Mouse (Mus musculus) liver, embryonic 11.5 days (tissue): ENCODE measurements at regions not wholly inside any gene's neighbourhood (a gene's known extent, or its start where the extent isn't known, plus 50 kb on each side); places are given as distances from the start of the nearest gene placed in this dataset.
"Not testable (repeated sequence)": the region's sequence is repeated elsewhere in the genome, so short reads cannot be mapped to it uniquely, and the experiment has no call there.

Experiments
- ATAC-seq: fragments of 200-750 bp; cut with Nextera tagmentation; replicated peaks from 2 replicates; pipeline ENCODE4 v1.8.0; 2017; ENCODE audit warnings: moderate number of reproducible peaks, mild to moderate bottlenecking, moderate TSS enrichment, moderate library complexity; ENCODE audit not compliant: low FRiP score
- DNase-seq: peaks from one replicate; pipeline ENCODE4 v3.0.0-alpha.2; 2017; ENCODE audit warnings: low spot score
- H3K27ac ChIP-seq: fragments of 300-500 bp; sonication (generic); 2 replicates; pipeline ENCODE4 v1.5.1; 2014; ENCODE audit warnings: mild to moderate bottlenecking, low read depth, low read length, control low read depth
- H3K27me3 ChIP-seq: fragments of 300-500 bp; sonication (generic); replicated peaks from 2 replicates; pipeline ENCODE4 v1.6.1; 2014; ENCODE audit warnings: low read length, mixed read lengths; ENCODE audit not compliant: control insufficient read depth, insufficient read depth
- H3K36me3 ChIP-seq: fragments of 300-500 bp; sonication (generic); 2 replicates; pipeline ENCODE4 v1.6.1; 2014; ENCODE audit warnings: mild to moderate bottlenecking, low read length, moderate library complexity, mixed read lengths; ENCODE audit not compliant: control insufficient read depth, insufficient read depth
- H3K4me1 ChIP-seq: fragments of 300-500 bp; sonication (generic); replicated peaks from 2 replicates; pipeline ENCODE4 v1.6.1; 2014; ENCODE audit warnings: low read length, mixed read lengths; ENCODE audit not compliant: control insufficient read depth, insufficient read depth
- H3K4me2 ChIP-seq: fragments of 300-500 bp; sonication (generic); 2 replicates; pipeline ENCODE4 v1.6.1; 2014; ENCODE audit warnings: mild to moderate bottlenecking, control low read depth, moderate library complexity
- H3K4me3 ChIP-seq: fragments of 300-500 bp; sonication (generic); 2 replicates; pipeline ENCODE4 v1.5.1; 2014; ENCODE audit warnings: low read depth, low read length, control low read depth
- H3K9ac ChIP-seq: fragments of 300-500 bp; sonication (generic); 2 replicates; pipeline ENCODE4 v1.6.1; 2014; ENCODE audit warnings: low read depth, low read length, control low read depth
- H3K9me3 ChIP-seq: fragments of 300-500 bp; sonication (generic); 2 replicates; pipeline ENCODE4 v1.6.1; 2016; ENCODE audit warnings: low read length, inconsistent platforms, mixed read lengths; ENCODE audit not compliant: control insufficient read depth
- WGBS: fragments of 180-500 bp; shearing (Covaris S2); extraction: QIAGEN DNeasy Blood & Tissue Kit; methylation state at CpG from one replicate; pipeline ENCODE4 v1.1.7; 2014; 5-methylcytosine and 5-hydroxymethylcytosine counted together

DNA sequence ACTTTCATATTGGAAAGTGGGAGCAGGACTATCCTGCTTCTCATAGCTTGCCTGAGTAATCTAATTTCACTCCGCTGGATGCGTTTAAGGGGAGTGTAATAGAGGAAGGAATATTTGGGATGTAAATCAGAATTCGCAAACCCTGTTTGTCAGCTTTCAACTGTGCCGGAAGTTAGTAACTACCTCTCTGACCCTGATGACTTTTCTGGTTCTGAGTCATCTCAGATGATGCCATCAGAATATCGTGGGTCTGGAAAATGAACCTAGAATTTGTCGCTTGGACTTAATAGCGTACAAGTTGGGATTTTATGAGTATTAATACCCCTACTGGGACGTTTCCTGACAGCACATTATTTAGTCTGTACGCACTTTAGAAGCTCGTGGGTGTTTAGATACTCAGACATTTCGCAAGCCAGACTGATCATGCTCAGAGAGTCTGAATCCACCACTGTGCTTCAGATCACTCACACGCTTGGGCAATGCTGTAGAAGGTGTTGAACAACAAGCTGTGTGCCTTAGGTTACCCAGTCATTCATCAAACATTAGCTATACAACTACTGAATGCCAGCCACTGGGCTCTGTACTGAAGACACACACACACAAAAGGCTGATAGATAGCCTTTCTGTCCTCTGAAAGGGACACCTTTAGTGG is 131.1 kb downstream of the Phlda1 start:
- Histone ChIP-seq H3K9ac (no peak overlapping the region), H3K27ac (no peak overlapping the region), H3K9me3 (no peaks in the 10 kb centered on the region), H3K36me3 (no peaks in the 10 kb centered on the region), H3K4me2 (no peak overlapping the region), H3K27me3 (no peaks in the 10 kb centered on the region), H3K4me1 (no peaks in the 10 kb centered on the region), H3K4me3 (no peak overlapping the region)
- ATAC-seq (no peak), DNase-seq (no peak)
- 84% methylated on average over 12 of the region's 12 CpGs for WGBS

DNA sequence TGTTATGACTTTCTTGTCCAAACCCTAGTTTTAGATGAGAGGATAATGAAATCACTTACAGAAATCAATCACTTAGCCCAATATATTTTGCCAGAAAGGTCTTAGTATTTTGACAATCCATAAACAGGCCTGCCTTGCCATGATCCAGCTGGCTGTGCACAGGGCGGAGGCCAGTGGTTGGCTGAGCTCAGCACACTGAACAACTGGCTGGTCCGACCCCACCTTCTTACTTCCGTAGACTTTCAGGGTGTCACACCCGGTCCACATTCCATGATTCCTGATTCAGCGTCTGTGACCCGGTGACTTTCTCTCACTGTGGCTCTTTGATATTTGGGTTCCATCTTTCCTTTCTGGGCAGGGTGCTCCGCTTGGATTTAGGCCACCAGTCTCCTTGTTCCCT is 133.8 kb downstream of the Phlda1 start:
- no peaks in the 10 kb centered on the region for H3K36me3 ChIP-seq
- no peak for ATAC-seq
- no peak overlapping the region for H3K4me2 ChIP-seq
- 86% methylated on average over 7 of the region's 7 CpGs for WGBS
- no peak overlapping the region for H3K9ac ChIP-seq
- no peaks in the 10 kb centered on the region for H3K27me3 ChIP-seq
- no peak overlapping the region for H3K4me3 ChIP-seq
- no peak for DNase-seq
- H3K4me1 ChIP-seq = no peaks in the 10 kb centered on the region
- H3K9me3 ChIP-seq = no peaks in the 10 kb centered on the region
- no peak overlapping the region for H3K27ac ChIP-seq

GRCm38 (mm10) chr10:111642683-111643082 is 136.6 kb downstream of the Phlda1 start:
- ATAC-seq (no peak), DNase-seq (no peak)
- Histone ChIP-seq H3K36me3 (no peaks in the 10 kb centered on the region), H3K9ac (no peak overlapping the region), H3K4me2 (no peak overlapping the region), H3K27ac (no peak overlapping the region), H3K27me3 (no peaks in the 10 kb centered on the region), H3K9me3 (no peaks in the 10 kb centered on the region), H3K4me3 (no peak overlapping the region), H3K4me1 (no peaks in the 10 kb centered on the region)
- 71% methylated on average over 2 of the region's 2 CpGs for WGBS

DNA sequence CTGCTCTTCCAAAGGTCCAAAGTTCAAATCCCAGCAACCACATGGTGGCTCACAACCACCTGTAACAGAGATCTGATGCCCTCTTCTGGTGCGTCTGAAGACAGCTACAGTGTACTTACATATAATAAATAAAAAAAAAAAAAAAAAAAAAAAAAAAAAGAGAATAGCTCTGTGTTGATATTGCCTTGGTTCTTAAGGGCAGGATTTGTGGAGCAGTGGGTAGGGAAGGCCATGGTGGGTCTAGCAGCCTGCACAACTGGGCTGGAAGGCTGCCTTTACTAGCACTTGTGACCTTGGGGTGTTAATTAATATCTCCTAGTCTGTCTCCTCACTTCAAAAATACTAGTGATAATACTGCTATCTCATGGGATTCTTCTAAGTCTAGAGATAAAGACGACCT is 147.7 kb downstream of the Phlda1 start:
- not testable (repeated sequence) for H3K9me3 ChIP-seq, H3K4me1 ChIP-seq, H3K27me3 ChIP-seq, DNase-seq, H3K36me3 ChIP-seq, H3K4me3 ChIP-seq, H3K9ac ChIP-seq, ATAC-seq, H3K27ac ChIP-seq, H3K4me2 ChIP-seq
- 53% methylated on average over 1 of the region's 2 CpGs for WGBS

GRCm38 (mm10) chr10:111654364-111655226 is 148.5 kb downstream of the Phlda1 start:
- no peak for ATAC-seq
- WGBS = 77% methylated on average over 22 of the region's 22 CpGs

GRCm38 (mm10) chr10:111658828-111659227 is 152.7 kb downstream of the Phlda1 start:
- no peaks in the 10 kb centered on the region for H3K4me1 ChIP-seq
- DNase-seq = no peak
- H3K9ac ChIP-seq = no peak overlapping the region
- no peaks in the 10 kb centered on the region for H3K36me3 ChIP-seq
- 69% methylated on average over 9 of the region's 9 CpGs for WGBS
- no peaks in the 10 kb centered on the region for H3K9me3 ChIP-seq
- H3K27ac ChIP-seq = no peak overlapping the region
- no peak for ATAC-seq
- H3K27me3 ChIP-seq = no peaks in the 10 kb centered on the region
- no peak overlapping the region for H3K4me2 ChIP-seq
- H3K4me3 ChIP-seq = no peak overlapping the region

More at GRCm38 (mm10) chr10:111654364-111655226, 148.5 kb downstream of the Phlda1 start:
- Histone ChIP-seq H3K27me3 (no peaks in the 10 kb centered on the region), H3K4me1 (no peaks in the 10 kb centered on the region), H3K4me3 (no peak overlapping the region), H3K4me2 (no peak overlapping the region), H3K9ac (no peak overlapping the region), H3K27ac (no peak overlapping the region), H3K36me3 (no peaks in the 10 kb centered on the region), H3K9me3 (no peaks in the 10 kb centered on the region)
- DNase-seq = no peak

DNA sequence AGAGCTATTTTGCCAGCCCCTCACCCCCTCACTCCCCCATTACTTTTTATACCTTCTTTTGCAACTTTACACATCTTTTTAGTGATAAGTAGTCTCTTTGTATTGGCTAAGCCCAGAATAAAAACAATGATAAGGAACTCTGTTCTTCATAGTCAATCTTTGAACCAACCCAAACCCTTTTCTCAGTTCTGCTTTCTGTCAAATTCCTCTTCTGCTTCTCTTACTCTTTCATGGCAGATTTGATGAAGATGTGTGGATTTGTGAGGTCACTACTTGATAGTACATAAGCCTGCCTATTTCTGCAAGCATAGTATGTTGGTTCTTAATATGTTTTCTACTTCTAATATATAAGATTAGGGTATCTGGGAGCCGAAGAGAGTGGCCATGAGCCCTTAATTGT is 156.6 kb downstream of the Phlda1 start:
- Histone ChIP-seq H3K36me3 (no peaks in the 10 kb centered on the region), H3K9ac (no peak overlapping the region), H3K4me1 (no peaks in the 10 kb centered on the region), H3K4me2 (no peak overlapping the region), H3K9me3 (no peaks in the 10 kb centered on the region), H3K27ac (no peak overlapping the region), H3K27me3 (no peaks in the 10 kb centered on the region), H3K4me3 (no peak overlapping the region)
- ATAC-seq (no peak), DNase-seq (no peak)
- WGBS = 71% methylated on average over 1 of the region's 1 CpGs

DNA sequence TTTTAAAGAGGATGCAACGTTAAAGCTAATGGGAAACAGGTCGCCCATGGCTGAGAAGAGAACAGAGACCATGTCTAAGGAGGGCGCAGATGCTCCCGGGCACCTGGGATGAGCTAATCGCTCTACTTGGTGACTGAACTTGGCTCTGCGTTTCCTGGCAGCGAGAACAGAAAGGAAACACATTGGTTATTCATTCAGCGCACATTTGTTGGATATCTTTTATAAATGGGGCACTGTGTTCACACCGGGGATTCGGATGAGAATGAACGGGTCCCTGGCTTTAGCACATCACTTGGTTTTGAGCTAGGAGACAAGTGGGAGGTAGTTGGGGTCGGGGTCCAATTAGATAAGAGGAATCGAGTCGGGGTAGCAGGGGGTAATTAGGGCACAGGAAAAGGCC is 159.7 kb downstream of the Phlda1 start:
- 81% methylated on average over 14 of the region's 14 CpGs for WGBS

GRCm38 (mm10) chr10:111666963-111667362 is 160.9 kb downstream of the Phlda1 start:
- no peak overlapping the region for H3K9ac ChIP-seq
- H3K9me3 ChIP-seq = no peaks in the 10 kb centered on the region
- no peak overlapping the region for H3K27ac ChIP-seq
- no peak for ATAC-seq
- no peak overlapping the region for H3K4me2 ChIP-seq
- DNase-seq = no peak
- H3K4me1 ChIP-seq = peaks cover 11% of the 10 kb centered on the region
- H3K27me3 ChIP-seq = no peaks in the 10 kb centered on the region
- no peaks in the 10 kb centered on the region for H3K36me3 ChIP-seq
- H3K4me3 ChIP-seq = no peak overlapping the region
- 66% methylated on average over 13 of the region's 13 CpGs for WGBS

More for the DNA sequence above, 159.7 kb downstream of the Phlda1 start:
- Histone ChIP-seq H3K4me2 (no peak overlapping the region), H3K27me3 (no peaks in the 10 kb centered on the region), H3K4me1 (peaks cover 11% of the 10 kb centered on the region), H3K27ac (no peak overlapping the region), H3K9ac (no peak overlapping the region), H3K9me3 (no peaks in the 10 kb centered on the region), H3K4me3 (no peak overlapping the region), H3K36me3 (no peaks in the 10 kb centered on the region)
- no peak for DNase-seq
- no peak for ATAC-seq
